ENCODE assay signal across 26 mouse cellular contexts in genomic region chr4:118088771-118089170, GRCm38 (mm10).
"Had no signal": no experiment of that assay in that cellular context is flagged by ENCODE, and none has a peak within 500 bp of the region (broad histone marks: within the 10 kb centered on the region; RNA-seq: fewer than 3 reads in every experiment).

No protein-coding gene starts in this region.

- H3K9me3 ChIP-seq: heart, embryonic 13.5 days; heart, embryonic 15.5 days; hindbrain, embryonic 10.5 days; hindbrain, embryonic 13.5 days; hindbrain, embryonic 15.5 days; intestine, embryonic 15.5 days; kidney, embryonic 15.5 days; limb, embryonic 13.5 days; limb, embryonic 15.5 days had no signal

- H3K4me2 ChIP-seq: heart, embryonic 11.5 days; heart, embryonic 13.5 days; heart, embryonic 15.5 days; hindbrain, embryonic 13.5 days; hindbrain, embryonic 15.5 days; intestine, embryonic 15.5 days; kidney, embryonic 15.5 days; limb, embryonic 13.5 days; limb, embryonic 15.5 days had no signal

- H3K27ac ChIP-seq: gastrocnemius, adult 2 months; heart, adult 2 months; heart, embryonic 13.5 days; heart, embryonic 15.5 days; hindbrain, embryonic 10.5 days; hindbrain, embryonic 13.5 days; hindbrain, embryonic 15.5 days; intestine, embryonic 15.5 days; kidney, embryonic 15.5 days; kidney, postnatal 0 days; limb, embryonic 13.5 days; limb, embryonic 15.5 days; liver, embryonic 14.5 days had no signal

- H3K36me3 ChIP-seq: heart, embryonic 13.5 days; heart, embryonic 15.5 days; hindbrain, embryonic 10.5 days; hindbrain, embryonic 13.5 days; hindbrain, embryonic 15.5 days; intestine, embryonic 15.5 days; kidney, embryonic 15.5 days; limb, embryonic 13.5 days; limb, embryonic 15.5 days had no signal

- ATAC-seq: inflammation-experienced regulatory T-cells, adult 6 months; intestine, embryonic 15.5 days had no signal

- H3K4me1 ChIP-seq: hindbrain, embryonic 15.5 days; intestine, embryonic 15.5 days; kidney, embryonic 15.5 days; limb, embryonic 13.5 days had no signal

- H3K9ac ChIP-seq: heart, embryonic 13.5 days; heart, embryonic 15.5 days; hindbrain, embryonic 13.5 days; hindbrain, embryonic 15.5 days; intestine, embryonic 15.5 days; kidney, embryonic 15.5 days; limb, embryonic 13.5 days; limb, embryonic 15.5 days; liver, embryonic 14.5 days had no signal

- H3K4me3 ChIP-seq: gastrocnemius, adult 2 months; heart, adult 2 months; heart, embryonic 13.5 days; heart, embryonic 15.5 days; hindbrain, embryonic 10.5 days; hindbrain, embryonic 13.5 days; hindbrain, embryonic 15.5 days; intestine, embryonic 15.5 days; kidney, embryonic 15.5 days; limb, embryonic 13.5 days; limb, embryonic 15.5 days had no signal

- DNase-seq: gastrocnemius, adult 2 months; gastrocnemius, postnatal 10 days; gastrocnemius, postnatal 25 days; heart, adult 2 months; heart, postnatal 4 days; kidney, adult 11 months; kidney, adult 2 months; kidney, adult 9 months; kidney, postnatal 14 days; kidney, postnatal 36 days; layer of hippocampus, adult 9-11 months; layer of hippocampus, postnatal 36 days; left cerebral cortex, postnatal 4 days had no signal

- H3K27me3 ChIP-seq: heart, embryonic 13.5 days; heart, embryonic 15.5 days; hindbrain, embryonic 13.5 days; hindbrain, embryonic 15.5 days; intestine, embryonic 15.5 days; kidney, embryonic 15.5 days; limb, embryonic 13.5 days; limb, embryonic 15.5 days had no signal
